8 mouse cellular contexts compared by ENCODE assay signal in the genomic region with DNA sequence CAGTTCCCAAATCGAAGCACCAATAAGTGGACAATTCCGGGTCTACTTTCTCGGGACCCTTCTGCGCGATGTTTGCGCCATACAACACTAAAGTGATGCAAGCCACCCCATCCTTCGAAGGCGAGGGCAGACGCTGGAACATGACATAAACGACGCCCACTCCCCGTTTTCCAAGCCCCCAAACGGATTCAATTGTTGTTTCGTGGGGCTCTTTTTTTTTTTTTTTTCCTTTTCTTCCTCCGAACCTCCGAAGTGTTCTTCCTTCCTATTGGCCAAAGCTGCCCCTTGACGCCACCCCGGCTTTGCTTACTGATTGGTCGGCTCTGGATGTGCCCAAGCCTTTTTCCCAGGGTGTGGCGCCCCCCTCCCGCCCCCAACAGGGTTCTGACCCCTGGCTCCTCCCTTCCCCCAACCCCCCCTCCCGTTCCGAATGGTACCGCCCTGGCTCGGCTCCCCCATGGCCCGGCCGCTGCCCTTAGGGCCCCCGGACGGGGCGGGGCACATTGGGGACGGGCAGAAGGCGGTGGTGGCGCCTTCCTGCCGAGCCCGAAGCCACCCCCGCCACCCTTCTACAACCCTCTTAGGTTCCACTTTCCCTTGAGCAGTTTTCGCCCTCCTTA. TPM values are rescaled to one million over a fixed set of nuclear protein-coding genes. Genes with fewer than 3 reads are reported as not detected.
DNase-seq lines count a peak whose midpoint lies in the region; ATAC-seq lines count a peak whose summit lies in the region.

No protein-coding gene starts in this region.

- no peaks in the 10 kb centered on the region for H3K36me3 ChIP-seq in heart, embryonic 15.5 days
- no peaks in the 10 kb centered on the region for H3K36me3 ChIP-seq in liver, embryonic 16.5 days (ENCODE audit: control insufficient read depth, insufficient read depth)
- no peaks in the 10 kb centered on the region for H3K36me3 ChIP-seq in neural tube, embryonic 13.5 days

- no peaks in the 10 kb centered on the region for H3K27me3 ChIP-seq in heart, embryonic 15.5 days
- no peaks in the 10 kb centered on the region; the same call in 1 of the 2 replicates for H3K27me3 ChIP-seq in liver, embryonic 16.5 days (ENCODE audit: control insufficient read depth, insufficient read depth, low read depth, low read length)
- peaks cover 6% of the 10 kb centered on the region; the same call in 1 of the 2 replicates for H3K27me3 ChIP-seq in neural tube, embryonic 13.5 days

- ATAC-seq in heart, embryonic 15.5 days (replicated peaks; ENCODE audit: insufficient number of reproducible peaks, insufficient read depth, low FRiP score, low read depth): peak; percentile 85
- peak; percentile 77 for ATAC-seq in liver, embryonic 16.5 days (ENCODE audit: low read depth)
- peak; percentile 91 for ATAC-seq in neural tube, embryonic 13.5 days (ENCODE audit: low read depth)

- H3K4me3 ChIP-seq in heart, embryonic 15.5 days: peak overlapping the region; percentile 59
- peak overlapping the region; percentile 65 for H3K4me3 ChIP-seq in liver, embryonic 16.5 days (ENCODE audit: low read depth, low read length)
- peak overlapping the region; percentile 44 for H3K4me3 ChIP-seq in neural tube, embryonic 13.5 days

- H3K27ac ChIP-seq in heart, embryonic 15.5 days: peak overlapping the region; percentile 93
- peak overlapping the region; percentile 97 for H3K27ac ChIP-seq in liver, embryonic 16.5 days (ENCODE audit: low read length)
- peak overlapping the region; percentile 93 for H3K27ac ChIP-seq in neural tube, embryonic 13.5 days (replicated peaks)

- H3K9ac ChIP-seq in heart, embryonic 15.5 days: peak overlapping the region; percentile 60
- peak overlapping the region; percentile 72 for H3K9ac ChIP-seq in liver, embryonic 16.5 days (ENCODE audit: low read depth, low read length)
- peak overlapping the region; percentile 78 for H3K9ac ChIP-seq in neural tube, embryonic 13.5 days

- H3K9me3 ChIP-seq in heart, embryonic 15.5 days (replicated peaks): no peaks in the 10 kb centered on the region
- H3K9me3 ChIP-seq in liver, embryonic 16.5 days (replicated peaks; ENCODE audit: control insufficient read depth, low read length): no peaks in the 10 kb centered on the region
- no peaks in the 10 kb centered on the region for H3K9me3 ChIP-seq in neural tube, embryonic 13.5 days

- no peaks in the 10 kb centered on the region for H3K4me1 ChIP-seq in heart, embryonic 15.5 days (replicated peaks)
- H3K4me1 ChIP-seq in liver, embryonic 16.5 days (ENCODE audit: control insufficient read depth, low read depth, low read length): peaks cover 26% of the 10 kb centered on the region
- no peaks in the 10 kb centered on the region for H3K4me1 ChIP-seq in neural tube, embryonic 13.5 days (replicated peaks)

- H3K4me2 ChIP-seq in heart, embryonic 15.5 days: peak overlapping the region; percentile 71
- peak overlapping the region; percentile 82 for H3K4me2 ChIP-seq in liver, embryonic 16.5 days (ENCODE audit: low read depth, low read length)
- peak overlapping the region; percentile 55 for H3K4me2 ChIP-seq in neural tube, embryonic 13.5 days

- peak; percentile 14 to 32 for DNase-seq in CD8-positive naive resting alpha-beta T cell, adult 2 months (ENCODE audit: low read depth in 2 of 2, low spot score in 2 of 2)
- peak; percentile 97 for DNase-seq in brain, adult 2 months (ENCODE audit: low read depth, low spot score)
- peak; percentile 63 for DNase-seq in fibroblast of lung, adult 2 months (ENCODE audit: low read depth)
- peak; percentile 83 to 85 for DNase-seq in kidney, postnatal 36 days
- peak; percentile 73 to 79 for DNase-seq in thymus, adult 18-20 months

- 9% methylated on average over 31 of the region's 37 CpGs for WGBS in heart, embryonic 15.5 days
- WGBS in liver, embryonic 16.5 days (ENCODE audit: insufficient replicate concordance): 18% methylated on average over 28 of the region's 37 CpGs
- 12% methylated on average over 23 of the region's 37 CpGs for WGBS in neural tube, embryonic 13.5 days

RNA-seq across cellular contexts. Expression of gene Utp14a, which starts 27.8 kb away (rescaled TPM):
- 9.0 and 9.8 TPM in 2 replicates for polyA plus RNA-seq in heart, embryonic 15.5 days (2015; fragmentation: Nextera tagmentation; extraction: Ambion mirVana)
- polyA plus RNA-seq in liver, embryonic 16.5 days (2015; fragmentation: Nextera tagmentation; extraction: Ambion mirVana): 5.5 and 6.0 TPM in 2 replicates
- polyA plus RNA-seq in neural tube, embryonic 13.5 days (2015; fragmentation: Nextera tagmentation; extraction: Ambion mirVana): 17.9 and 18.9 TPM in 2 replicates

RNA-seq across cellular contexts. Expression of gene Bcorl1, which starts 56.7 kb away (rescaled TPM):
- 3.1 and 4.2 TPM in 2 replicates for polyA plus RNA-seq in heart, embryonic 15.5 days (2015; fragmentation: Nextera tagmentation; extraction: Ambion mirVana)
- polyA plus RNA-seq in liver, embryonic 16.5 days (2015; fragmentation: Nextera tagmentation; extraction: Ambion mirVana): 2.7 and 3.2 TPM in 2 replicates
- 5.8 and 7.8 TPM in 2 replicates for polyA plus RNA-seq in neural tube, embryonic 13.5 days (2015; fragmentation: Nextera tagmentation; extraction: Ambion mirVana)

Comparison
In these comparisons a context has a peak if more than half of its experiments do, and no peak if none do; other contexts are left out.
1. Peak in every context shown above with its lines: DNase-seq, ATAC-seq, H3K4me3 ChIP-seq and H3K27ac ChIP-seq.
2. DNase-seq: peak in every context shown above with its lines; median percentile 97 in brain, adult 2 months; 84 in kidney, postnatal 36 days; 76 in thymus, adult 18-20 months; 63 in fibroblast of lung, adult 2 months; 23 in CD8-positive naive resting alpha-beta T cell, adult 2 months.